Mouse (Mus musculus) heart, adult 9 months (tissue): ENCODE results near the gene Olfr644.

ENCODE experiments used
- DNase-seq, 2 experiments: peaks; one replicate each; pipeline ENCODE4 v3.0.0; 2022; ENCODE audit warnings: low spot score in 2 of 2

Gene Olfr644

DNA sequence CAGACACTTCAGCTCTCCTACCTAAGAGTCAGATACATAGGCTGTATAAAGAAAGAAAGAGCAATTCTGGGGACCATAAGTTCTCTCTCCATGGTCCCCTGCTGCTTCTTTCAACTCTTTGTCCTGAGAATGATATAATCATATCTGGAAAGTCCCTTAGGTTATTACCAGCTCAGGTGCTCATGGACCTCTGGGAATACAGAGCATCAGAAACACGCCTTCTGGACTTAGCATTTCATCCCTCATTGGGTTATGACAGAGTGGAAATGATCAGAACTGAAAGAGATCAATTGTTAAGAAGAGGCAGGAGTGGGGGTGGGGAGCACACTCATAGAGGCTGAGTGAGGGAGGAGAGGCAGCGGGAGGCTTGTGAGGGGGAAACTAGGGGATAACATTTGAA lies at the start of gene Olfr644:
TSS of gene Olfr644 (minus strand) at position 101 of the 400 bp plus-strand sequence.
- no peak for DNase-seq

DNA sequence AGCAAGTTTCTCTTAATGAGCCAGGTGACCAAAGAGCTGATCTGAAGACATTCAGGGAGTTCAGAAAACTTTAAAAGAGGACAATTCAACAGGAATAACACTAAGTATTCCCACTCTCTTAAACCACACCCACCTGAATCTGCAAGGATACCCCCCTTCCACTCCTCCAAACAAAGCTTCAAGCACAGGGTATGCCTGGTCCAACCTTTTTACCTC lies 33.0 kb upstream of the Olfr644 start, which contains the start of gene Olfr646:
TSS of gene Olfr646 (plus strand) at position 117 of the 216 bp plus-strand sequence.
- no peak for DNase-seq

- DNase-seq = no peak
Observed at GRCm38 (mm10) chr7:104103913-104104756, 32.5 kb upstream of the Olfr644 start.

DNA sequence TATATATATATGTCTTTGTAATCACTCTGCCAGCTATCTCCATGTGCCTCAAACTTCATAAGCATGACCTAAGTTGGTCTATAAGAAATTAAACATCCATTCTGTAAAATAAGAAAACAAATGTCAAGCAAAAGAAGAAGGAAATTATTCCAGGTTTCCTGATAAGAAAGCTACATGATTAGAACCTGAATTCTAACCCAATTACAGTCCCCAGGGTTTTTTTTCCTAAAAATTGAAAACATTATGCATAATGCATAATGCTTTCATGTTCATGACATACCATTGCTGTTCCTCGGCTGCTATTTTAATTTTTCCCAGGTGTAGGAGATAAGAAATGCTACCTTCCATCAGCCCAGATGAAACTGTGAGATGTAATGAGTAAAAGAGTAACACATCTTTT lies 13.7 kb upstream of the Olfr644 start, which contains the start of gene Olfr645:
TSS of gene Olfr645 (minus strand) at position 101 of the 400 bp plus-strand sequence.
- no peak for DNase-seq

- DNase-seq = no peak
Observed at GRCm38 (mm10) chr7:104061345-104061744, 10.3 kb downstream of the Olfr644 start, which contains the start of gene 4930516K23Rik. 4930516K23Rik (minus strand) TSS chr7:104061445.

DNA sequence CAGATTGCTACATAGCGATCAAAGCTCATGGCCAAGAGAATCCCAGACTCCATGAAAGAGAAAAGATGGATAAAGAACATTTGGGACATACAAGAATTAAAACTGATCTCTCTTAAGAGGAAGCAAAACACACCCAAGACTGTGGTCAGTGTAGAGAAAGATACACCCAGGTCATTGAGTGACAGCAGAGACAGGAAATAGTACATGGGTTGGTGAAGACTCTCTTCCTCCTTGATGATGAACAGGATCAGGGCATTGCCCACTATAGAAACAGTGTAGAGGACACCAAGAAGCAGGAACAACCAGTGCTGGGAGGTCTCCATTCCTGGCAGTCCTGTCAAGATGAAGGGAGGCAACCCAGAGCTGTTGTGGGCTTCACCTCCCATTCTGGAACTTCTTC lies 12.5 kb downstream of the Olfr644 start:
- no peak for DNase-seq

DNA sequence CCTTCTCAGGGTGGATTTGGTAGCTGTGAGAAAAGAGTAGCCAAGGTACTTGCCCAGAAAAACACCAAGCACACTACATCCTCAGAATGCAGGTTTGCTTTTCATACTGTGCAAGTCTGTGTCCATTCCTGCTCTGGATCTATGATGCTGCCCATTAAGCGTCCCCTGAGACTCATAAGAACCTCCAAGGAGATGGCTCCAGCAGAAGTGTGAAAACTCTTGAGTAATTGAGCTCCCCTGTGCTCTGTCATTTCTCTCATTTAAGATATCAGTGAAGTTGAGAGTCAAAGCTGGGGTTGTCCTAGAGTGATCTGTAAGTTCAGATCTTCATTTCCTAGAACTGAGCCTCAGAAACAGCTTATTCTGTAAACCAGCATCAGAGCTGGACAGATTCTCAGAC lies 19.1 kb downstream of the Olfr644 start, which contains the start of gene Olfr642:
TSS of gene Olfr642 (minus strand) at position 101 of the 400 bp plus-strand sequence.
- DNase-seq = no peak

- DNase-seq = no peak
Observed at GRCm38 (mm10) chr7:104050745-104051144, 20.9 kb downstream of the Olfr644 start.

GRCm38 (mm10) chr7:104035145-104035544 lies 36.5 kb downstream of the Olfr644 start, which contains the start of gene Olfr641:
Olfr641 (plus strand) TSS chr7:104035445.
- no peak for DNase-seq

GRCm38 (mm10) chr7:104026978-104027377 lies 44.7 kb downstream of the Olfr644 start:
- DNase-seq = no peak

DNA sequence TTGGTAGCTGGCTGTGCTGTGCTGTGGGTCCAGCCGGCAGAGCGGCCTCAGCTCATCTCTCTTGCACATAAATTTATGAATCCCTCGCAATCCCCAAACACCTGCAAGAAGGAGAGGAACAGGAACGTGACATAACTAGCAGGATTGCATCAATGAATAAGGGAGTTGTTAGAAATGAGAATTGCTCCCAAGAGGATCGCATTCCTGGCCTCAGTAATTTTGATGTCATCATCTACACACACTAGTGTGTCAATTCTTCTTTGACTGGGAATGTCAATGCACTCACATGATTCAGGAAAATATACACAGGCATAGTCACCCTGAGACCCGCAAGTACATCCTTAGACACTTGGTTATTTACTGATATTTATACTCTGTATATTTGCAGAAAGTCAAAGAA lies 46.2 kb downstream of the Olfr644 start, which contains the start of gene Olfr640:
TSS of gene Olfr640 (minus strand) at position 101 of the 400 bp plus-strand sequence.
- DNase-seq = no peak

- DNase-seq = no peak
Observed at GRCm38 (mm10) chr7:104021651-104022050, 50.0 kb downstream of the Olfr644 start.

DNA sequence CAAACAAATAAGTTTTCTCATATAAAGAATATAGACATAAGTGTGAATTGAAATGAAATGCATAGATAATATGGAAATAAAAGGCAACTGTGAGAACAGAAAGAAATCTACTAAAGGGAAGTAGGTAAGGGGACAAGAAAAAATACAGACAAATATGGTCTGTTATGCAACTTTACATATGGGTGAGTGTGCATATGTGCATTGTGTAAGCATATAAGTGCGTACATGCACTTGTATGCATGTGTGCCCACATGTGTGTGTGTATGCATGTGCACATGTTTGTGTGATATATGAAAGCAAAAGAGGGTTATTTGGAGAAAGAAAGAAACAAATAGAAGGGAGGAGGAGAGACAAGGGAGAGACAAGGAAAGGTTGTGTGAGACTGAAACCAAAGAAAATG lies 52.7 kb downstream of the Olfr644 start:
- no peak for DNase-seq

- no peak for DNase-seq
Observed at GRCm38 (mm10) chr7:104017203-104017602, 54.5 kb downstream of the Olfr644 start, which contains the start of gene Olfr639. Olfr639 (minus strand) TSS chr7:104017303.
